Mouse (Mus musculus) megakaryocyte, embryonic 14.5 days (primary cell): ENCODE data around the gene Trpc3.

Experiments used
- FLI1 ChIP-seq: IDR thresholded peaks from 2 replicates; pipeline ENCODE4 v1.6.1; 2012; ENCODE audit warnings: low read length, inconsistent platforms, mixed read lengths
- GATA1 ChIP-seq: IDR thresholded peaks from 3 replicates; pipeline ENCODE4 v1.6.1; 2012; ENCODE audit warnings: mixed read lengths, low read length, inconsistent platforms, borderline replicate concordance

- TF ChIP-seq GATA1 (no peak), FLI1 (no peak)
Observed at GRCm38 (mm10) chr3:36626803-36627202, 63.2 kb downstream of the Trpc3 start.
